ENCODE assay signal across 8 mouse cellular contexts in genomic region chr8:30915601-30916171, GRCm38 (mm10).
DNase-seq lines count a peak whose midpoint lies in the region; ATAC-seq and TF ChIP-seq lines count a peak whose summit lies in the region.
"Had no signal": no experiment of that assay in that cellular context is flagged by ENCODE, and none has a peak within 500 bp of the region (broad histone marks: within the 10 kb centered on the region; RNA-seq: fewer than 3 reads in every experiment).

No protein-coding gene starts in this region.

- no peaks in the 10 kb centered on the region; the same call in 1 of the 2 replicates for H3K9me3 ChIP-seq in heart, embryonic 12.5 days (replicated peaks)
- H3K9me3 ChIP-seq in lung, postnatal 0 days (ENCODE audit: low read length): no peaks in the 10 kb centered on the region

- H3K9ac ChIP-seq in heart, embryonic 12.5 days: peak overlapping the region; percentile 62
- H3K9ac ChIP-seq in lung, postnatal 0 days (replicated peaks; ENCODE audit: low read depth): no peak overlapping the region

- peak; percentile 64 for ATAC-seq in heart, embryonic 12.5 days (ENCODE audit: insufficient number of reproducible peaks, low FRiP score)
- peak; percentile 26; the same call in 1 of the 2 replicates for ATAC-seq in lung, postnatal 0 days

- no peak for TF ChIP-seq POLR2A in cortical plate, adult 2 months (IDR thresholded peaks at IDR 0.05; ENCODE audit: extremely low read depth, insufficient read depth, low read length)

- TF ChIP-seq CTCF in cortical plate, adult 2 months (IDR thresholded peaks at IDR 0.05; ENCODE audit: extremely low read depth, insufficient read depth, low read length): no peak
- no peak for TF ChIP-seq CTCF in lung, postnatal 0 days (IDR thresholded peaks at IDR 0.05)

- peak; percentile 67 for DNase-seq in brain, adult 2 months (ENCODE audit: low read depth, low spot score)
- DNase-seq in layer of hippocampus, adult 9-11 months: peak; percentile 38
- peak; percentile 28 for DNase-seq in lung, postnatal 0 days (ENCODE audit: low spot score)
- peak; percentile 14 to 27 for DNase-seq in right cerebral cortex, postnatal 36 days (ENCODE audit: low spot score in 2 of 2)
- DNase-seq in thymus, postnatal 36 days: no peak

- no peaks in the 10 kb centered on the region for H3K36me3 ChIP-seq in heart, embryonic 12.5 days
- H3K36me3 ChIP-seq in lung, postnatal 0 days (ENCODE audit: insufficient read depth, low read length): no peaks in the 10 kb centered on the region

- peak overlapping the region; percentile 91 for H3K4me2 ChIP-seq in heart, embryonic 12.5 days
- H3K4me2 ChIP-seq in lung, postnatal 0 days (replicated peaks; ENCODE audit: low read depth, low read length): peak overlapping the region; percentile 61

- H3K27me3 ChIP-seq in heart, embryonic 12.5 days (replicated peaks): no peaks in the 10 kb centered on the region
- no peaks in the 10 kb centered on the region for H3K27me3 ChIP-seq in lung, postnatal 0 days (replicated peaks; ENCODE audit: insufficient read depth, low read length)

- H3K4me1 ChIP-seq in cortical plate, adult 2 months (ENCODE audit: control insufficient read depth, insufficient read depth, low read length): peaks cover 3% of the 10 kb centered on the region; the same call in 1 of the 2 replicates
- H3K4me1 ChIP-seq in heart, embryonic 12.5 days (replicated peaks): peaks cover 17% of the 10 kb centered on the region
- no peaks in the 10 kb centered on the region for H3K4me1 ChIP-seq in lung, postnatal 0 days (ENCODE audit: insufficient read depth, low read depth, low read length)

- H3K4me3 ChIP-seq in cortical plate, adult 2 months (ENCODE audit: insufficient read depth, low read length): peak overlapping the region; percentile 29
- peak overlapping the region; percentile 53 for H3K4me3 ChIP-seq in heart, embryonic 12.5 days
- H3K4me3 ChIP-seq in lung, postnatal 0 days (ENCODE audit: low read depth, low read length): peak overlapping the region; percentile 34
- H3K4me3 ChIP-seq: myocyte had no signal

- 8% methylated on average over 13 of the region's 13 CpGs for WGBS in heart, embryonic 12.5 days
- WGBS in lung, postnatal 0 days: 7% methylated on average over 13 of the region's 13 CpGs

- no peak for TF ChIP-seq EP300 in lung, postnatal 0 days (IDR thresholded peaks at IDR 0.05)

- no peak overlapping the region for H3K27ac ChIP-seq in cortical plate, adult 2 months (ENCODE audit: insufficient read depth, low read length)
- H3K27ac ChIP-seq in heart, embryonic 12.5 days (ENCODE audit: poor library complexity, severe bottlenecking): no peak overlapping the region
- H3K27ac ChIP-seq in lung, postnatal 0 days (ENCODE audit: low read length): no peak overlapping the region

Comparison
In these comparisons a context has a peak if more than half of its experiments do, and no peak if none do; other contexts are left out.
1. DNase-seq: peak in brain, adult 2 months (single experiment), layer of hippocampus, adult 9-11 months (single experiment), lung, postnatal 0 days (single experiment) and right cerebral cortex, postnatal 36 days (2 of 2); none in thymus, postnatal 36 days (0 of 2).
2. Peak in every context shown above with its lines, with median percentiles within 50 percentile points of each other: H3K4me3 ChIP-seq.